Mouse (Mus musculus): ENCODE data around the gene Dhx37. TPM values are rescaled to one million over a fixed set of nuclear protein-coding genes. Genes with fewer than 3 reads are reported as not detected.

Gene Dhx37
- polyA plus RNA-seq, 1 experiment from 2014 or later: 11.3 TPM

DNA sequence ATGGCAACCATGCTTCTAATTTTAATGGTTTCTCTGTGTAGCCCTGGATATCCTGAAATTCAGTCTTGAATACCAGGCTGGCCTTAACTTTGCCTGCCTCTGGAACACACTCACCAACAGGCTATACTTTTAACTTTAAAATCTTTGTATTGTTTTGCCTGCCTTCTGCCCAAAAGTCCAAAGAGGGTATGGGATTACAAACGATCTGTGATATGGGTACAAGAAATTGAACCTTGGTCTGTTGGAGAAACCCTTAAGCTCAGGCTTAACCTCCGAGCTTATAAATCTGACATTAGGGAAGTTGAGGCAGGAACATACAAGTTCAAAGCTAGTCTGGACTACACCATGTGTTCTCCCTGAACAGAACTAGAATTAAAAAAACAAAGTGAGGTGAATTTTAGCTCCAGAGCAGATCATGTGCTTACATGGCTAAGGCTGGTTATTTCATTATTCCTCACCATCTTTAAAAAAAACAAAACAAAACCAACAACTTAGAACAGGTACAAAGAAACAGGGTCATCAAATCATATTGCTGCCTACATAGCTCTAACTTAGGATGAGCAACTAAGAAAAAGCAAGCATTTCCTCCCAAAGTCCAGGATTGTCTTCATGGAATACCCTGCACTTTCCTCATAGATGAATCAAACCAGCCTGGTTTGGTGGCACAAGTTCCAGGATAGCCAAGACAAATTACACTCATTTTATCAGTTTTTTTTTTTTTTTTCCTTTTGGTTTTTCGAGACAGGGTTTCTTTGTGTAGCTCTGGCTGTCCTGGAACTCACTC lies 50.1 kb downstream of the Dhx37 start:
- no peak overlapping the region for H3K9ac ChIP-seq (replicated peaks)
- peaks cover 22% of the 10 kb centered on the region for H3K36me3 ChIP-seq
- H3K27me3 ChIP-seq: no peaks in the 10 kb centered on the region
- WGBS: 77% methylated on average over 3 of the region's 3 CpGs
- peaks cover 30% of the 10 kb centered on the region for H3K4me1 ChIP-seq
- H3K4me3 ChIP-seq: no peak overlapping the region
- H3K4me2 ChIP-seq (replicated peaks): no peak overlapping the region
- no peak overlapping the region for H3K27ac ChIP-seq (replicated peaks)
- ATAC-seq (replicated peaks): no peak
- H3K9me3 ChIP-seq: no peaks in the 10 kb centered on the region

DNA sequence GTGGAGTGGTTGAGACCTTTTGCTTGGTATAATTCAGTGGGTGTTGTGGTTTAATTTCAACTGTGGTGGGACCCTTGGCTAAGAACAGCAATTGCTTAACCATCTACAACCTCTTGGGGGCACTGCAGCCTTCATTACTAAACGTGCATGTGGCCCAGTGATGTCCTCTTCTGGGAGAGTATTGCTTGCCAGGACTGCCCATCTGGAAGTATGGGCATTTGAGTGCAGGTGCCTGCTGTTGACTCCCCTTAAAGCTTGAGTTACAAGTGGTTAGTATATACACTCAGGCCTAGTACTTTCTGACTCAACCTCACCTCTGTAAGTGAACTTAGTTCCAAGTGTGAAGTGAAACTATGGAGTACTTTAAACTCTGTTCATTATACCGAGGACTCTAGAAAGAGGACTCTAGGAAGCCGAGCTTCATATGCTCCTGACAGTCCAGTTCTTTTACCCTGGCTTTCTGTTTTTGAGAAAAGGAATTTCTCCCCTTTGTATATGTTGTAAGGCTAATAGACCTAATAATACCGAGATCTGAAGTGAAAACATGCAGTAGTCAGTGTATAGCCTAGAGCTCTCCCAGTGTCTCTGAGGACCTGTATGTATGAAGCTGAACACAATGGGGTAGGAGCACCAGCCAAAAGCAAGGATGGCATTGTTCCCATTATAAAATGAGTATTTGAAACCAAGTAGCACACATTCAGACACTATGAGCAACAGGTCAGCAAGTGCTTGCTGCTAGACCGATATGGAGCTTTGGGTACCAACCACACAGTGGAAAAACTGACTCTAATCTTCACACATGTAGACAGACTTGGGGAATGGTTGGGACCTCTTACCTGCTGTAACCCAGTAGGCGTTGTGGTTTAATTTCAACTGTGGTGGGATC lies 51.0 kb downstream of the Dhx37 start:
- H3K9ac ChIP-seq (replicated peaks): no peak overlapping the region
- H3K4me2 ChIP-seq (replicated peaks): no peak overlapping the region
- H3K9me3 ChIP-seq: no peaks in the 10 kb centered on the region
- 0 out of 2 replicates have a peak, but pooled peaks have one; percentile 43 for ATAC-seq (replicated peaks)
- peaks cover 22% of the 10 kb centered on the region for H3K36me3 ChIP-seq
- H3K27me3 ChIP-seq: no peaks in the 10 kb centered on the region
- H3K4me3 ChIP-seq: no peak overlapping the region
- H3K4me1 ChIP-seq: peaks cover 23% of the 10 kb centered on the region
- H3K27ac ChIP-seq (replicated peaks): no peak overlapping the region
- 47% methylated on average over 6 of the region's 6 CpGs for WGBS

DNA sequence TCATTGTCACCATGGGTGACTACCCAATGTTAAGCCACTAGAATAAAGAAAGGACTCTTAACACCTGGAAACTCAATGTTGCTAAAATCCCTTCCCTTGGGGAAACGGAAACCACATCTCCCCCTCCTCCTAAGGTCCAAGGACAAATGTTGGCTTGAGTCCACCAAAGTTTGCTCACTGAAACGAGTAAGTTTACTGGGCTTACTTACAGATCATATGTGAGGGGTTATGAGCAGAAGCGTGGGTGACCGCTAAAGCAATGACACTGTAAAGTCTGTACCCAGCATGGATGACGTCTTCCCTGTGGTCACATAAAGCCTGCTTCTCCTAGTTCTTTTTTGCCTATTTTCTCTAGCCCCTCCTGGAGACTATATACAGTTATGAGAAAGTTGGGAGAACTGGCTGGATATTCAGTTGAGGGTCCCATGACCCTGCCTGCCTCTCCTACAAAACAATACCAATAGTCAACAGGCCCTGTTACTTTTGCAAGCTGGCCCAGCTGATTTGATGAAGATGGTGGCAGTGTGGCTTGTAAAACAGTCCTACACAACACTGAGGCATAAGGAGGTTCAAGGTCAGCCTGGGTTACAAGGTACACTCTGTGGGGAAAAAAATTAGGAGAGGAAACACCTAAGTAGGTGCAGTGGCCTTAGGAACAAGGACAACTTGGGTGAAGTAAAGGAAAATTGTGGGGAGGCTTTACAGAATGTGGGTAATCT lies 51.8 kb downstream of the Dhx37 start:
- Histone ChIP-seq H3K4me3 (no peak overlapping the region), H3K4me2 (replicated peaks) (no peak overlapping the region), H3K4me1 (peaks cover 23% of the 10 kb centered on the region), H3K9me3 (no peaks in the 10 kb centered on the region), H3K27ac (replicated peaks) (no peak overlapping the region), H3K36me3 (peaks cover 22% of the 10 kb centered on the region), H3K27me3 (no peaks in the 10 kb centered on the region), H3K9ac (replicated peaks) (no peak overlapping the region)
- no peak for ATAC-seq (replicated peaks)
- WGBS: 77% methylated on average over 5 of the region's 5 CpGs

DNA sequence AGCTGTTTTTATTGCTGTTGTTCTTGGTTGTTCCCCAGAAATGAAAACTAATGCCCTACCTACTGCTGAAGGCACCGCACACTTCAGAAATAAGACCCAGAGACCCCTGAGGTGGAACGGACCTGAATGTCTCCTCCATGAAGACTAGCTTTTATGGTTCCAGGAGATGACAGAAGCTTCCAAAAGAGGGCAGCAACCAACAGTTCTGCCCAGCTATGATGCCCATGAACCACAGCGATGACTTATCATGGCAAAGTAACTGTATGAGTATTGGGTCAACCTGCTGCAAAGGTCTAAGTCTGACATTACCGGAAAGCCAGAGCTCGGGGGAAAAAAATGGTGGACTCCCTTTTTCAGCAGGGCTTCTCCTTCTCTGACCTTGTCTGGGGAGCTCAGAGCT lies 55.0 kb downstream of the Dhx37 start:
- H3K9ac ChIP-seq (replicated peaks): no peak overlapping the region
- 82% methylated on average over 5 of the region's 5 CpGs for WGBS
- no peak overlapping the region for H3K4me3 ChIP-seq
- ATAC-seq (replicated peaks): no peak
- H3K9me3 ChIP-seq: no peaks in the 10 kb centered on the region
- no peaks in the 10 kb centered on the region for H3K27me3 ChIP-seq
- H3K27ac ChIP-seq (replicated peaks): no peak overlapping the region
- H3K4me1 ChIP-seq: 0 out of 2 replicates have a peak, but pooled peaks cover 4% of the 10 kb centered on the region
- 0 out of 2 replicates have a peak, but pooled peaks cover 3% of the 10 kb centered on the region for H3K36me3 ChIP-seq
- no peak overlapping the region for H3K4me2 ChIP-seq (replicated peaks)

DNA sequence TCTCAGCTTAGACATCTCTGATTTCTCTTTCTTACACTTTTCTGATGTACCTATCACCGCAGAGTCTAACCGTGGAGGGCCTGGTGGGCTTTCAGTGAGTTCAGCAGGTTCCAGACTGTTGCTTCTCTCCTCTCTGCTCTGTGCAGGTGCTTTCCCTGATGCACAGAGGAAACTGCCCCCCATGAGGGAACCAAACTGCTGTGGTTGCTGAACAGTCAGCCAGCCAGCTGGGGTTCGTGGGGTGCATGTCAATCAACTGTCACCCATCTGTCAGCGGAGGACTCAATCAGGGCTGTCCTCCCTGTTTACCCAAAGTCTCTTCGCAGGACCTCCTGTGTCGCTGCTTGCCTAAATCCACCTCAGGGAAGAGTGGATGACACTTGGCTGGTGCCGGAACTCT lies 56.7 kb downstream of the Dhx37 start:
- ATAC-seq (replicated peaks): no peak
- no peak overlapping the region for H3K27ac ChIP-seq (replicated peaks)
- H3K4me1 ChIP-seq: no peaks in the 10 kb centered on the region
- H3K9me3 ChIP-seq: no peaks in the 10 kb centered on the region
- 72% methylated on average over 7 of the region's 7 CpGs for WGBS
- H3K4me2 ChIP-seq (replicated peaks): no peak overlapping the region
- no peak overlapping the region for H3K9ac ChIP-seq (replicated peaks)
- no peaks in the 10 kb centered on the region for H3K27me3 ChIP-seq
- H3K4me3 ChIP-seq: no peak overlapping the region
- H3K36me3 ChIP-seq: no peaks in the 10 kb centered on the region

DNA sequence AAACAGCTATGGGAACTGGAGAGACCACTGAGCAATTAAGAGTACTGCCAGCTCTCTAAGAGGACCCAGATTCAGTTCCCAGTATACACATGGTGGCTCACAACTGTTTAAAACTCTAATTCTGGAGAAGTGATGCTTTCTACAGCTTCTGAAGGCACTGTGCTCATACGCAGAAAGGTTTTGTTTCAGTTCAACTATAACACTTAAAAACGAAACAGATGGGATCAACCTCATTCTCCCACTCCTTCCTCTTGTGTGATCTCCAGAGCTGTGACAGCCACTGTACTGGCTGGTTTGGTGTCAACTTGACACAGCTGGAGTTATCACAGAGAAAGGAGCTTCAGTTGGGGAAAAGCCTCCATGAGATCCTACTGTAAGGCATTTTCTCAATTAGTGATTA lies 58.0 kb downstream of the Dhx37 start:
- no peak overlapping the region for H3K4me3 ChIP-seq
- H3K4me1 ChIP-seq: no peaks in the 10 kb centered on the region
- H3K4me2 ChIP-seq (replicated peaks): no peak overlapping the region
- no peaks in the 10 kb centered on the region for H3K9me3 ChIP-seq
- H3K9ac ChIP-seq (replicated peaks): no peak overlapping the region
- WGBS: 85% methylated on average over 2 of the region's 2 CpGs
- H3K27me3 ChIP-seq: no peaks in the 10 kb centered on the region
- H3K36me3 ChIP-seq: no peaks in the 10 kb centered on the region
- no peak for ATAC-seq (replicated peaks)
- no peak overlapping the region for H3K27ac ChIP-seq (replicated peaks)

DNA sequence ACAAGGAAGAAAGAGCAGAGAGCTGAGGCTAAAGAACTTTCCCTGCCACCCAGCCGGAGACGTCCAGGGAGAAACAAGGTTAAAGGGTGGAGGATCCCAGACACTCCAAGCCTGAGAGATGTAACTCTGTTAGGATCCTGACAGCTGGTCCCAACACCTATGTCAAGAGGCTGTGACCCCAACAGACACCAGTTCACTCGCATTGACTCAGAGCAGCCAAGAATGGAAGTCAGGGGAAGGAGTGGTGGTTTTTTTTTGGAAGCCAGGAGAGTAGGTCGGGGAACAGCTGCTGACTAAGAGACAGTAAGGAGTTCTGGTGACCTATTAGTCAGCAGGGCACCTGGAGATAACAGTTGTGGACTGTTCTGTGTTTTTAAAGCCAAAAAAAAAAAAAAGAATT lies 61.9 kb downstream of the Dhx37 start:
- Histone ChIP-seq H3K27me3 (no peaks in the 10 kb centered on the region), H3K27ac (replicated peaks) (no peak overlapping the region), H3K9ac (replicated peaks) (no peak overlapping the region), H3K4me2 (replicated peaks) (no peak overlapping the region), H3K4me3 (no peak overlapping the region), H3K4me1 (no peaks in the 10 kb centered on the region), H3K36me3 (no peaks in the 10 kb centered on the region), H3K9me3 (no peaks in the 10 kb centered on the region)
- WGBS: 91% methylated on average over 4 of the region's 4 CpGs
- ATAC-seq (replicated peaks): no peak

DNA sequence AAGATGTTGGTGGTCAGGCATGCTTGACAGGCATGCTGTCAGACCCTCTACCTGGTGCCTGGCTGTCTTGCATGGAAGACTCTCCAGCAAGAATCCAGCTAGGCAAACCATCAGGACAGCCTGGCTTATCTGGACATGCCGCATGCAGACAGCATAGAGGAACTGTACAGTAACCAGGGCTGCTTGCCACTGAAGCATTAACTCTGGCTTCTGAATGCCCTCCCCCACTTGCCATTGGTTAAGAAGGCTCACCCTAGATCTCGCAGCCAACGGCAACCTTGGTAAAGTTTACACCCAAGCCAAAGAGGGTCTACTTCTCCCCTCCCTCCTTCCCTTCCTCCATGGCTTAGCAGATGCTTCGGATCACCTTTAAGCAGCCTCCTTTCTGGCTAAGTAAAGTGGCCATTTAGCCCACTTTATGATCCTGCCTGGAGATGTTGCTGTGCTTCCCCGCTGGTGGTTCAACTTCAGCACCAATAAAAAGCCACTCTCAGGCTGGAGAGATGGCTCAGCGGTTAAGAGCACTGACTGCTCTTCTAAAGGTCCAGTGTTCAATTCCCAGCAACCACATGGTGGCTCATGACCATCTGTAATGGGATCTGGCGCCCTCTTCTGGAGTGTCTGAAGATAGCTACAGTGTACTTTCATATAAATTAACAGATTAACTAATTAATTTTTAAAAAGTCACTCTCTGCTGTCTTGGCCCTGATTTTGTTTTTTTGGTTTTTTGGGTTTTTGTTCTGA lies 62.8 kb downstream of the Dhx37 start:
- 77% methylated on average over 7 of the region's 7 CpGs for WGBS
- no peak overlapping the region for H3K4me2 ChIP-seq (replicated peaks)
- no peak overlapping the region for H3K27ac ChIP-seq (replicated peaks)
- no peak overlapping the region for H3K9ac ChIP-seq (replicated peaks)
- H3K4me1 ChIP-seq: no peaks in the 10 kb centered on the region
- H3K9me3 ChIP-seq: no peaks in the 10 kb centered on the region
- ATAC-seq (replicated peaks): no peak
- no peak overlapping the region for H3K4me3 ChIP-seq
- H3K27me3 ChIP-seq: no peaks in the 10 kb centered on the region
- no peaks in the 10 kb centered on the region for H3K36me3 ChIP-seq

DNA sequence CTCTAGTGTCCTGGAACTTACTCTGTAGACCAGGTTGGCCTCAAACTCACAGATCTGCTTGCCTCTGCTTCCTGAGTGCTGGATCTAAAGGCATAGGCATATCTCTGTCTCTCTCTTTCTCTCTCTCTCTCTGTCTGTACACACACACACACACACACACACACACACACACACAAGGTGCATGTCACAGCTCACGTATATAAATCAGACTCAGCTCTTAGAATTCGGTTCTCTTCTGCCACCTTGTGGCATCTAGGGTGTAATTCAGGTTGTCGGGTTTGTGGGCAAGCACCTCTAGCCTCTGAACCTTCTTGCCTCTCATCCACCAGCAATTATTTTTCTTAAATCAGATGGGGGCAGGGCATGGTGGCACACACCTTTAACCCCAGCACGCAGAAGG lies 65.4 kb downstream of the Dhx37 start:
- 0 out of 2 replicates have a peak, but pooled peaks have one; percentile 13 for ATAC-seq (replicated peaks)
- no peak overlapping the region for H3K9ac ChIP-seq (replicated peaks)
- no peaks in the 10 kb centered on the region for H3K36me3 ChIP-seq
- H3K27me3 ChIP-seq: no peaks in the 10 kb centered on the region
- under 1% methylated on average over 4 of the region's 4 CpGs for WGBS
- no peak overlapping the region for H3K4me3 ChIP-seq
- no peaks in the 10 kb centered on the region for H3K9me3 ChIP-seq
- H3K4me2 ChIP-seq (replicated peaks): no peak overlapping the region
- H3K27ac ChIP-seq (replicated peaks): no peak overlapping the region
- H3K4me1 ChIP-seq: no peaks in the 10 kb centered on the region

DNA sequence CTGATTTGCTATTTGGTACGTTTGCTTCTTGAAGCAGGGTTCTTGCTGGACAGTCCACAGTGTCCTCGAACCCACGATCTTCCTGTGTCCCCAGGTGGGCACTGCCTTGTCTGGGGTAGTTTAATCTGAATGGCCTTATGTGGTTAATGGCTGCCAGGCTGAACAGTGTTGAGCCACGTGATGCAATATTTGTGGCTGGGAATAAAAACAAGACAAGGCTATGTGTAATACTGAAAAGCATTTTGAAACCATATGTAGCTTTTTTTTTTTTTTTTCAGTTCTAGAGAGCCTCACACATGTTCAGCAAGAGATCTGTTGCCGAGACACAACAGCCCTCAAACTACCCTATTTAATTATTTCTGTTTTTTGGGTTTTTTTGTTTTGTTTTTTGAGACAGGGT lies 65.8 kb downstream of the Dhx37 start:
- no peak overlapping the region for H3K27ac ChIP-seq (replicated peaks)
- no peak for ATAC-seq (replicated peaks)
- no peak overlapping the region for H3K9ac ChIP-seq (replicated peaks)
- no peaks in the 10 kb centered on the region for H3K36me3 ChIP-seq
- H3K4me1 ChIP-seq: no peaks in the 10 kb centered on the region
- no peaks in the 10 kb centered on the region for H3K27me3 ChIP-seq
- WGBS: 69% methylated on average over 5 of the region's 5 CpGs
- H3K4me3 ChIP-seq: no peak overlapping the region
- no peak overlapping the region for H3K4me2 ChIP-seq (replicated peaks)
- no peaks in the 10 kb centered on the region for H3K9me3 ChIP-seq

DNA sequence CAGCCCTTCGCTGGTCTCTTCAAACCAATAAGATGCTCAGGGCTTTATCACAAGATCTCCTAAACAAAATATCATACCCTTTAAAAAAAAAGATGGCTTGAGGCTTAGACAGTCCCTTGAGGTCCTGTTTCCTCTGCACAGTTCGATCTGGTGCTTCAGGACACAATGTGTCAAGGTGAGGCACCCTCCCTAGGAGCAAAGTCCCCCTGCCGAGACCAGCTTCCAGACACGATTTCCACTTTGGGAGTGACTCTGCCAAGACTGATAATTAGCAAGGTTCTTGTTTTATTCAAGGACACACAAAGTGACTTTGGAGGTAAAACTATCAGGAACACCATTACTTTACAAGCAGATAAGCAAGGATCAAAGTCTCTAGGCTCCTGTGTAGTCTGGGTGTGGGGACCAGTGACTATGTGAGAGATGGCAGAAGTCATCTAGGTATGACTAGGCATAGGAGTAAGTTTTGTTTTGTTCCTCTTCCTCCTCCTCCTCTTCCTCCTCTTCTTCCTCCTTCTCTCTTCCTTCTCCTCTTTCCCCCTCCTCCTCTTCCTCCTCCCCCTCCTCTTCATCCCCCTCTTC lies 69.0 kb downstream of the Dhx37 start:
- Histone ChIP-seq H3K36me3 (no peaks in the 10 kb centered on the region), H3K27ac (replicated peaks) (no peak overlapping the region), H3K9me3 (no peaks in the 10 kb centered on the region), H3K4me1 (peaks cover 6% of the 10 kb centered on the region), H3K27me3 (no peaks in the 10 kb centered on the region), H3K9ac (replicated peaks) (no peak overlapping the region), H3K4me2 (replicated peaks) (no peak overlapping the region), H3K4me3 (no peak overlapping the region)
- 79% methylated on average over 4 of the region's 4 CpGs for WGBS
- ATAC-seq (replicated peaks): no peak
